Mouse (Mus musculus) kidney, adult 2 months (tissue): ENCODE data around the gene Bicdl2. TPM values are rescaled to one million over a fixed set of nuclear protein-coding genes. Genes with fewer than 3 reads are reported as not detected.

Experiments used
- DNase-seq: peaks from one replicate; pipeline ENCODE4 v3.0.0; 2021
- H3K27ac ChIP-seq: fragments of 200-500 bp; 2 replicates; pipeline ENCODE4 v1.5.1; 2012; ENCODE audit warnings: low read depth, low read length, control low read depth, inconsistent platforms; ENCODE audit not compliant: insufficient read depth
- H3K27me3 ChIP-seq: fragments of 200-500 bp; replicated peaks from 2 replicates; pipeline ENCODE4 v1.6.1; 2012; ENCODE audit warnings: mild to moderate bottlenecking, moderate library complexity, low read length, inconsistent platforms; ENCODE audit not compliant: control insufficient read depth, insufficient read depth
- H3K36me3 ChIP-seq: fragments of 200-500 bp; 2 replicates; pipeline ENCODE4 v1.6.1; 2012; ENCODE audit warnings: mild to moderate bottlenecking, moderate library complexity, low read length, inconsistent platforms; ENCODE audit not compliant: control insufficient read depth, insufficient read depth
- H3K4me1 ChIP-seq: fragments of 200-500 bp; 2 replicates; pipeline ENCODE4 v1.6.1; 2011; ENCODE audit warnings: low read length; ENCODE audit not compliant: control insufficient read depth, insufficient read depth
- H3K4me3 ChIP-seq: fragments of 200-500 bp; 2 replicates; pipeline ENCODE4 v1.5.1; 2011; ENCODE audit warnings: mild to moderate bottlenecking, low read depth, low read length, control low read depth; ENCODE audit not compliant: insufficient read depth
- CTCF ChIP-seq: fragments of 200-500 bp; conservative IDR thresholded peaks from 2 replicates; pipeline ENCODE4 v1.5.1; 2011; ENCODE audit warnings: low read depth, mild to moderate bottlenecking, control low read depth, low read length, moderate library complexity, mixed read lengths; ENCODE audit not compliant: insufficient read depth, insufficient read length
- POLR2A ChIP-seq: fragments of 200-500 bp; IDR thresholded peaks from one replicate; pipeline ENCODE4 v1.6.1; 2011; ENCODE audit warnings: low read depth, low read length, control low read depth
- WGBS: fragments of 180-500 bp; shearing (Covaris S2); methylation state at CpG from one replicate; pipeline ENCODE4 v1.1.7; 2018; 5-methylcytosine and 5-hydroxymethylcytosine counted together
- polyA plus RNA-seq: library from polyadenylated mRNA; depleted of rRNA; stranded (reverse); fragments of >200 nt; gene quantifications from 2 replicates; pipeline ENCODE4 v1.2.3, GENCODE M21; 2012

Gene Bicdl2
- polyA plus RNA-seq, 1 experiment = 1.7 TPM

DNA sequence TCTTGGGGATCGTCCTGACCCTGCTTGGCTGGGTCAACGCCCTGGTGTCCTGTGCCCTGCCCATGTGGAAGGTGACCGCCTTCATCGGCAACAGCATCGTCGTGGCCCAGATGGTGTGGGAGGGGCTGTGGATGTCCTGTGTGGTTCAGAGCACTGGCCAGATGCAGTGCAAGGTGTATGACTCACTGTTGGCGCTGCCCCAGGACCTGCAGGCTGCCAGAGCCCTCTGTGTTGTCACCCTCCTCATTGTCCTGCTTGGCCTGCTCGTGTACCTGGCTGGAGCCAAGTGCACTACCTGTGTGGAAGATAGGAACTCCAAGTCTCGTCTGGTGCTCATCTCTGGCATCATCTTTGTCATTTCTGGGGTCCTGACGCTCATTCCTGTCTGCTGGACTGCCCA is 20.8 kb downstream of the Bicdl2 start:
- Histone ChIP-seq H3K27ac (no peak overlapping the region), H3K36me3 (no peaks in the 10 kb centered on the region), H3K4me1 (peaks cover 17% of the 10 kb centered on the region), H3K27me3 (no peaks in the 10 kb centered on the region), H3K4me3 (no peak overlapping the region)
- WGBS = 47% methylated on average over 10 of the region's 10 CpGs
- peak; percentile 45 for DNase-seq
- no peak for TF ChIP-seq CTCF
- TF ChIP-seq POLR2A = no peak

DNA sequence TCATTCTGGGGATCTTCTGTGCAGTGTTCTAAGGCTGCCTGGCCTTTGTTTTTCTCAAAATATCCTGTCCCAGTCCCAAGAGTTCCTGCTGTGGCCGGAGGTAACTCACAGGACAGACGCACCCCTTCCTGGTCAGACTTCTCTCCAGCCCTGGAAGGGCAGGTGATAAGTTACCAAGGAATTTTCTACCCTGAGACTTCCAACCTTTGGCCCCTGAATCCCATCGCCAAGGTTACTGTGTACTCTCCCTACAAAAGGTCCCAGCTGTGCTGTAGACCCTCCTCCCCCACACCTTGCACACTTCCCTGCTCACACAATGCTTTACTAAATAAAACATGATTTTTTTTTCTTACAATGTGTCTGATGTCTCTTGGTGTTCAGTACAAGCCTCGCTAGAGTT is 21.8 kb downstream of the Bicdl2 start:
- 32% methylated on average over 4 of the region's 4 CpGs for WGBS
- no peaks in the 10 kb centered on the region for H3K27me3 ChIP-seq
- H3K36me3 ChIP-seq = no peaks in the 10 kb centered on the region
- H3K27ac ChIP-seq = peak overlapping the region; percentile 62
- H3K4me3 ChIP-seq = no peak overlapping the region
- DNase-seq = peak; percentile 76
- TF ChIP-seq CTCF = no peak
- H3K4me1 ChIP-seq = peaks cover 14% of the 10 kb centered on the region

DNA sequence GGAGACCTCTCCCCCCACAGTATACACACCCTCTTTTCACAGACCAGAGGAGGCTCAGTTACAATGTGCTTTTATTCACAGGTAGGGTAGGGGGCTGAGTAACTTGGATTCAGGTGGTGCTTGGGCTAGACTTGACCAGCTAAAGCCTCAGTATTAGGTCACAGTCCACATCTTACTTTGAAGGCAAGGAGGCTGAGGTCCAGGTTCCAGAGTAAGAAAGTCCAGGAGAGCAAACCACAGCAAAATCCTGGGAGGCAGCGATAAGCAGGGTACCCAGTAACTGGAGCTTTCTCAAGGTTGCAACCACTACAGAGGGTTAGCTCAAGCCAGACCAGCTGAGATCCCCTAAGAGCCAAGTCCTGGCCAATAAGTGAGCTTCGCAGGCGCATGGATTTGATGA is 22.2 kb downstream of the Bicdl2 start:
- H3K36me3 ChIP-seq = no peaks in the 10 kb centered on the region
- WGBS = 63% methylated on average over 3 of the region's 3 CpGs
- DNase-seq = peak; percentile 61
- peaks cover 14% of the 10 kb centered on the region for H3K4me1 ChIP-seq
- no peak overlapping the region for H3K27ac ChIP-seq
- TF ChIP-seq POLR2A (no peak), CTCF (no peak)
- no peak overlapping the region for H3K4me3 ChIP-seq
- no peaks in the 10 kb centered on the region for H3K27me3 ChIP-seq

DNA sequence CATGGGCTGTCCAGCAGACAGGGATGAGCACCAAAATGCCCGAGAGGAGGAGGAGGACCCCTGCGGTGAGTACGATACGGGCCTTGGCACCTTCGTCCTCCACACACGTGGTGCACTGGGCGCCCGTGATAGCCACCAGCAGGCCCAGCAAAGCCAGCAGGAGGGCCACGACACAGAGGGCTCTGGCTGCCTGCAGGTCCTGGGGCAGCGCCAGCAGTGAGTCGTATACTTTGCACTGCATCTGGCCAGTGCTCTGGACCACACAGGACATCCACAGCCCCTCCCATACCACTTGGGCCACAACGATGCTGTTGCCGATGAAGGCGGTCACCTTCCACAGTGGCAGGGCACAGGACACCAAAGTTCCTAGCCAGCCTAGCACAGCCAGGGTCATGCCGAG is 22.9 kb downstream of the Bicdl2 start:
- WGBS = 37% methylated on average over 15 of the region's 15 CpGs
- no peak for TF ChIP-seq POLR2A
- no peak for TF ChIP-seq CTCF
- Histone ChIP-seq H3K4me1 (peaks cover 14% of the 10 kb centered on the region), H3K27me3 (no peaks in the 10 kb centered on the region), H3K27ac (no peak overlapping the region), H3K4me3 (no peak overlapping the region), H3K36me3 (no peaks in the 10 kb centered on the region)
- DNase-seq = no peak

DNA sequence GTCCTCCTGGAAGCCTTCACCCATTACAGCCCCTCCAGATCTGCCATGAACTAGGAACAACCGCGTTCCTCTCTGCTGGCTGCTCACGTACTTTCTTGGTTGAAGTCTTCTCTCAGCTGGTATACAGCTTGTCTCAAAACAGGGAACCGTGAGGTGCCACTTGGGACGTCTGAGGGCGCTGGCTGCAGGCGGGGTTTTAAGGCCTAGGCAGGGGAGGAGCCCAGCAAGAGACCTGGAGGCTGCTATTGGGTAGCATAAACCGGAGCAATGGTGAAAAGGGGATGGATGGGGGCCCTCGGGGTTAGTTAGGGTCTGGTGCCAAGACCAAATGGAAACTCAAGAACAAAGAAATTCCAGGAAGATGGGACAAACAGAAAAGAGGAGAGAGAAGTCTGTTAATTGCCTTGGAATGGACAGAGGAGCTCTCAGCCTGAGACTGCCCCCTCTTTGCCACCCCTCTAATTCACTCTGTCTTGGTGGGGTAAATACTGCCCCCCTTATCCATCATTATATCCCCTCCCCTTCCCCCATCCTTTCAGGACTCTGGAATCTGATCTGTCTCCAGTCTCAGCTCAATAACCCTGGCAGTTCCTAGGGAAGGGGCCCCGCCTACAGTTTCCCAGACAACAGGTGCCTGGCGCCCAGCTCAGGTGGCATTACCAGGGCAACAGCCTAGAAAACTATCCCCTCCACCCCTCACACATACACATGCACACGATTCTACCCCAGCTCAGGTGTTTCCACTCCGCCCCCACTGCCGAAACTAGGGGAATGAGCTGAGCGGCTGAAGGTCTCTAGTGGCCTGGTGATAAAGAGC is 23.8 kb downstream of the Bicdl2 start, which contains the start of gene Cldn9:
Cldn9 (minus strand) TSS at position 171 of the 817 bp plus-strand sequence.
- peaks cover 14% of the 10 kb centered on the region for H3K4me1 ChIP-seq
- WGBS = 43% methylated on average over 15 of the region's 15 CpGs
- no peaks in the 10 kb centered on the region for H3K36me3 ChIP-seq
- no peak within 1 kb of the TSS for H3K4me3 ChIP-seq
- H3K27me3 ChIP-seq = no peaks in the 10 kb centered on the region
- TF ChIP-seq POLR2A (no peak), CTCF (no peak)
- peak; percentile 43 for DNase-seq
- H3K27ac ChIP-seq = no peak within 1 kb of the TSS

DNA sequence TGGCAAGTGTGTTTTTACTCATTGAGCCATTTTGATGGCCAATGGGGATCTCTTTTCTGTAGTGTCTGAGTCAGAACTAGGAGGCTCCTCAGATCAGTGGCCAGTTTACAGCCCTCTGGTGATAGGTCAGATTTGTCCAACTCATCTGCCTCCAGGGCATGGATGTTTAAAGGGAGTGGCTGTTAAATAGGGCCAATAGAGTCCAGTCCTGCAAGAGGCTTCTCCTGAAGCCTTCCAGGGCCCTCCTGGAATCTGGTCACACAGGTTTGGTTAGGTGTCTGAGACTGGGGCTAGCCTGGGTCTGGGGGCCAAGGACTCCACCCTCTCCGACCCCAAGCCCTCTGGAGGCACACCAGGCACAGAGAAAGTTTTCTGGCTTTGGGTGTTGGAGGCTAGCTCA is 34.2 kb downstream of the Bicdl2 start:
- Histone ChIP-seq H3K27ac (no peak overlapping the region), H3K4me1 (no peaks in the 10 kb centered on the region; the same call in 1 of the 2 replicates), H3K4me3 (no peak overlapping the region), H3K36me3 (no peaks in the 10 kb centered on the region), H3K27me3 (no peaks in the 10 kb centered on the region)
- WGBS = 81% methylated on average over 1 of the region's 1 CpGs
- no peak for DNase-seq
- TF ChIP-seq CTCF (no peak), POLR2A (no peak)

DNA sequence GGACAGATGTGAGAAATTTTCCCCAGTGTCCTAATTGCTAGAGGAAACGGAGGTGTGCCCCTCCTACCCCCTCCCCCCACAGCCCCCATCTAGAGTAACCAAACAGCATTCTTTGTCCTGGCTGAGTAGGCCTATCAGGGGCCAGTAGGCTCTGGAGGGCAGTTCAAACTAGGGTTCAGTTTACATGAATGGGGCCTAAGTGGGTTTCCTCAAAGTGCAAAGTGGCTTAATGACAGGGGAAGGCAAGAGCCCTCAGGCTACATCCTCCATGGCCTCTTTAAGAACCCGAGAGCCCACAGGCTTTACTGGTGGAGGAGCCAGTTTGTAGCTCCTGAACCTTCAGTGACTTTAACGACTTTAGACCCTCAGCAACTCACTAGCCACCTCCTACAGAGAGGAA is 35.5 kb downstream of the Bicdl2 start:
- Histone ChIP-seq H3K4me3 (no peak overlapping the region), H3K27me3 (no peaks in the 10 kb centered on the region), H3K36me3 (no peaks in the 10 kb centered on the region), H3K4me1 (no peaks in the 10 kb centered on the region; the same call in 1 of the 2 replicates), H3K27ac (no peak overlapping the region)
- WGBS = 71% methylated on average over 3 of the region's 3 CpGs
- TF ChIP-seq POLR2A (no peak), CTCF (no peak)
- no peak for DNase-seq
